Mouse (Mus musculus) stomach, embryonic 16.5 days (tissue): ENCODE results near the gene Arrdc2. TPM values are rescaled to one million over a fixed set of nuclear protein-coding genes. Genes with fewer than 3 reads are reported as not detected.

Source experiments
- ATAC-seq: fragments of 200-750 bp; cut with Nextera tagmentation; 2 replicates; pipeline ENCODE4 v1.8.0; 2017; ENCODE audit warnings: moderate number of reproducible peaks, moderate TSS enrichment; ENCODE audit not compliant: insufficient read depth, low FRiP score
- H3K27ac ChIP-seq: fragments of 300-500 bp; sonication (generic); 2 replicates; pipeline ENCODE4 v1.5.1; 2014; ENCODE audit warnings: low read length
- H3K27me3 ChIP-seq: fragments of 300-500 bp; sonication (generic); 2 replicates; pipeline ENCODE4 v1.6.1; 2014; ENCODE audit warnings: low read length, control low read depth, mixed read lengths; ENCODE audit not compliant: control insufficient read depth, insufficient read depth
- H3K36me3 ChIP-seq: fragments of 300-500 bp; sonication (generic); 2 replicates; pipeline ENCODE4 v1.6.1; 2014; ENCODE audit warnings: low read length; ENCODE audit not compliant: control insufficient read depth, insufficient read depth
- H3K4me1 ChIP-seq: fragments of 300-500 bp; sonication (generic); 2 replicates; pipeline ENCODE4 v1.6.1; 2014; ENCODE audit warnings: low read length, control low read depth, mixed read lengths; ENCODE audit not compliant: control insufficient read depth, insufficient read depth
- H3K4me2 ChIP-seq: fragments of 300-500 bp; sonication (generic); 2 replicates; pipeline ENCODE4 v1.6.1; 2014; ENCODE audit warnings: low read depth, low read length, mixed read lengths
- H3K4me3 ChIP-seq: fragments of 300-500 bp; sonication (generic); replicated peaks from 2 replicates; pipeline ENCODE4 v1.5.1; 2014; ENCODE audit warnings: mild to moderate bottlenecking, low read length
- H3K9ac ChIP-seq: fragments of 300-500 bp; sonication (generic); 2 replicates; pipeline ENCODE4 v1.6.1; 2014; ENCODE audit warnings: low read length
- H3K9me3 ChIP-seq: fragments of 300-500 bp; sonication (generic); replicated peaks from 2 replicates; pipeline ENCODE4 v1.6.1; 2016; ENCODE audit warnings: low read length, control low read depth; ENCODE audit not compliant: control insufficient read depth
- WGBS: fragments of 180-500 bp; shearing (Covaris S2); extraction: QIAGEN DNeasy Blood & Tissue Kit; methylation state at CpG from one replicate; pipeline ENCODE4 v1.1.7; 2014; 5-methylcytosine and 5-hydroxymethylcytosine counted together
- polyA plus RNA-seq: library from polyadenylated mRNA; unstranded; fragments of >200 nt; fragmentation: Nextera tagmentation; extraction: Ambion mirVana; gene quantifications from 2 replicates; pipeline ENCODE4 v1.2.1, GENCODE M21; 2015

Arrdc2 gene
- polyA plus RNA-seq, 1 experiment from 2014 or later: 7.1 TPM

DNA sequence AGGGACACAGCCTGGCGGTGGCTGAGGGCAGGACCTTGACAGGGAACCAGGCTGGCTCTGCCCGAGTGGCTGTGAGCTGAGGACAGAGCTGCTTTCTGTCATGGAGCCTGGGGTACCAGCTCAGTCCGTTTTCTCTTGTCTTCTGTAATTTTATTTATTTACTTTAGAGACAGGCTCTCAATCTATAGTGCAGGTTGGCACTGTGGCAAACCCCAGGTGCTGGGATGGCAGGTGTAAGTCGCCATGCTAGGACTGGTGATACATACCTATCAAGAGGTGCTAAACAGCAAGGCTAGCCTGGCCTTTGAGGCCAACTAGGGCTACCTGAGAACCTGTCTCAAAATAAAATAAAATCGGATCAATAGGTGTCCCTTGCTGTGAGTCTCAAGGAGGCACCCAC lies 16.5 kb upstream of the Arrdc2 start:
- Histone ChIP-seq H3K4me2 (no peak overlapping the region), H3K4me3 (no peak overlapping the region), H3K4me1 (peaks cover 13% of the 10 kb centered on the region), H3K36me3 (no peaks in the 10 kb centered on the region), H3K9ac (no peak overlapping the region), H3K9me3 (no peaks in the 10 kb centered on the region), H3K27me3 (no peaks in the 10 kb centered on the region), H3K27ac (no peak overlapping the region)
- ATAC-seq: no peak
- WGBS: 61% methylated on average over 5 of the region's 5 CpGs

DNA sequence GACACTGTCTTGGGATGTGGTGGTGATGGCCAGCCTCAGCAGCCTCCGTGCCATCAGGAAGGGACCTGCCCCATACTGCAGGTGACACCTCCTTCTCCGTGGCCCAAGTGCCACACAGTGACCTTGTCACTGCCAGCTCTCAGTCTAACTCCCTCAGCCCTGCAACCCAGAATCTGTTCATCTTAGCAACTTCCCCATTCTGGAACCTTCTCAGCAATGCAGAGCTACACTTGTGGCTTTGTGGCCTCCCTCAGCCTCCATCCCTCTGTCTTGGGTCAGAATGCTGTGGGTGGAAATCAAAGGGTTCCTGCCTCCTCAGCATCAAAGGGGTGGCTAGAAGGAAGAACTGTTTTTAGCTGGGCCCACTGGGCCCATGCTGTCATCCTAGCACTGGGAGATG lies 14.3 kb upstream of the Arrdc2 start:
- Histone ChIP-seq H3K9ac (no peak overlapping the region), H3K4me3 (no peak overlapping the region), H3K9me3 (no peaks in the 10 kb centered on the region), H3K4me2 (no peak overlapping the region), H3K27me3 (no peaks in the 10 kb centered on the region), H3K4me1 (peaks cover 13% of the 10 kb centered on the region), H3K27ac (no peak overlapping the region), H3K36me3 (no peaks in the 10 kb centered on the region)
- no peak for ATAC-seq
- WGBS: 84% methylated on average over 2 of the region's 2 CpGs

DNA sequence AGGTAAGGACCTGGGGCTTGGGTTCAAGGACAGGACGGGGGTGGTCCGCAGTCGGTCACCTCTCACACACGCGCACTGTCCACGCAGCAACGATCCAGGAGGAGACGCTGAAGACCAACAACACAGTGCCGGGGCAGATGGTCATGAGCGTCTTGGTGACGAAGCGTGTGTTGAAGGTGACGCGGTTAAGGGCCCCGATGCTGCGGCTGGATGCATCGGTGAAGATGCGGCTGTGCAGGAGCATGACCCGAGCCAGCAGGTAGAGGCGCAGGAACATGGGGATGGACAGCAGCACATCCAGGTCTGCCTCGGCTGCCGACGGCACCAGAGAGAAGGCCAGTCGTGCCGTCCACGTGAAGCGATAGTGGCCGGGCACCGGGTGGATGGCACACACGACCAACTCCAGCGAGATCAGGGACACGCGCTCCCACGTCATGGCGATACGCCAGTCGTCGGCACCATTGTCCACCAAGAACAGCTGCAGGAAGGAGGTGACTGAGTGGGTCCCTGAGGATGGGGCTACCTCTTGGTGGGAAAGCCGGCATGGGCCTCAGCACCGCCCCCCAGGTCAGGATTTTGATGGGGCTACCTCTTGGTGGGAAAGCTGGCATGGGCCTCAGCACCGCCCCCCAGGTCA lies 13.2 kb upstream of the Arrdc2 start:
- H3K27me3 ChIP-seq: no peaks in the 10 kb centered on the region
- ATAC-seq: no peak
- no peaks in the 10 kb centered on the region for H3K9me3 ChIP-seq
- no peak overlapping the region for H3K27ac ChIP-seq
- H3K9ac ChIP-seq: no peak overlapping the region
- no peak overlapping the region for H3K4me2 ChIP-seq
- no peak overlapping the region for H3K4me3 ChIP-seq
- 90% methylated on average over 41 of the region's 41 CpGs for WGBS
- H3K4me1 ChIP-seq: peaks cover 13% of the 10 kb centered on the region
- H3K36me3 ChIP-seq: no peaks in the 10 kb centered on the region

DNA sequence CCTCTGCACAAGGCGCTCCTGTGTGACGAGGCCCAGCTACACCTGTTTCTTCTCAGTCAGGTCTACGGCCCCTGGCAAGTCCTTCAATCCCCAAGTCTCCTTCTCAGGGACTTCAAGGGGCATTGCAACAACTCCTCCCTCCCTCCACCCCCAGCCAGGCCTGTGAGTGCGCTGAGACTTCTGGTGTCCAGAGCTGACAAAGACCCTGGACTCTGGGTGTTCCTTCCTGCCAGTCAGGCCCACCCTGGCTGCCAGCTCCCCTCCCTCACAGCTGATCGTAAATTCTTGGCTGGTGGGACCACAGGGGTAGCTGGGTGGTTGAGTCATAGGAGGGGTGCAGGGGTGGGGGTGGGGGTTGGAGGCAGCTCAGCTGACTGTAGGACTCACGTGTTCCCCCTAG lies 12.3 kb upstream of the Arrdc2 start:
- Histone ChIP-seq H3K9ac (peak overlapping the region; percentile 48; the same call in 1 of the 2 replicates), H3K27ac (no peak overlapping the region), H3K9me3 (no peaks in the 10 kb centered on the region), H3K4me2 (no peak overlapping the region), H3K27me3 (no peaks in the 10 kb centered on the region), H3K36me3 (no peaks in the 10 kb centered on the region), H3K4me1 (peaks cover 4% of the 10 kb centered on the region), H3K4me3 (no peak overlapping the region)
- WGBS: 45% methylated on average over 6 of the region's 6 CpGs
- no peak for ATAC-seq

DNA sequence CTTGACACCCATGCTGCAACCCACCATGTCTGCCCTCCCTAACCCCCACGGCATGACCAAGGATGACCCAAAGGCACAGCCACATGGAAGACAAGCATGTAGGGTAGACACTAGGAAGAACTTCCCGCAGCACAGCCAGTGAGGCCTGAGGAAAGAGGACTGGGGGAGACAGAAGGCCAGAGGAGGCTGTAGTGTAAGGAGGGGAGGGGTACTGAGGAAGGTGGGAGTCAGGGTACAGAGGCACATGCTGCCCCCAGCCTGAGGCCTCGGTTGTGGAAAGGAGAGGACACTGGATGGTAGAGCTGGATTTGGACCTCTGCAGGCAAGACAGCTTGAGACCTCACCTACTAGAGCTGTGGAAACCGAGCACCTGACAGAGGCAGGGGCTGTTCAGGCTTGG lies 11.4 kb upstream of the Arrdc2 start:
- no peaks in the 10 kb centered on the region for H3K9me3 ChIP-seq
- no peak for ATAC-seq
- H3K4me1 ChIP-seq: no peaks in the 10 kb centered on the region
- no peak overlapping the region for H3K4me2 ChIP-seq
- 79% methylated on average over 4 of the region's 4 CpGs for WGBS
- no peaks in the 10 kb centered on the region for H3K36me3 ChIP-seq
- no peaks in the 10 kb centered on the region for H3K27me3 ChIP-seq
- H3K4me3 ChIP-seq: no peak overlapping the region
- H3K9ac ChIP-seq: no peak overlapping the region
- no peak overlapping the region for H3K27ac ChIP-seq

DNA sequence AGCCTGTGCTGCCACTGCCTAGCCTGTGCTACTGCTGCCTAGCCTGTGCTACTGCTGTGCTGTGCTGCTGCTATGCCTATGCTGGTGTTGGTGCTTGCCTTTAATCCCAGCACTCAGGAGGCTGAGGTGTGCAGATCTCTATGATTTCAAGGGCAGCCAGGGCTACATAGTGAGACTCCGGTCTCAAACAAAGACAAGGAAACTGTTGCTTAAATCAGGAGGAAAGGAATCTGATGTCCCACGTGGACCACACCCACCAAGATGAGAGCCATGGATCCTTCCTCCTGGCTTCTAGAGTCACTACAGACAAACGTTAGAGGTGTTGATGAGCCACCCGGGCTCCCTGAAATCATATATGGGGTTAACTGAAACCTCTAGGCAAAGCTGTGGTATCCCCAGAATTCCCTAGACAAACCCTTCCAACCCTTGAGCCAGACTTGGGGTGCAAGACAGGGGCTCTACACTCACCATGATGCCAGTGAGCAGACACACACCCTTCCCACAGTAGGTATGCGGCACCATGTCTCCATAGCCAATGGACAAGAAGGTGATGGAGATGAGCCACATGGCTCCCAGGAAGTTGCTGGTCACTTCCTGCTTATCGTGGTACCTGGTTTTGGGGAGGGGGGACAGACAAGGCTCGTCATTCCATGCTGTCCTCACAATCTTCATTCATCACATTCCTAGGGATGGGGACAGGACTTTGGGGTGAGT lies 10.8 kb upstream of the Arrdc2 start:
- H3K27me3 ChIP-seq: no peaks in the 10 kb centered on the region
- no peak overlapping the region for H3K9ac ChIP-seq
- no peaks in the 10 kb centered on the region for H3K9me3 ChIP-seq
- H3K36me3 ChIP-seq: no peaks in the 10 kb centered on the region
- WGBS: 73% methylated on average over 7 of the region's 7 CpGs
- H3K4me2 ChIP-seq: no peak overlapping the region
- no peak for ATAC-seq
- no peak overlapping the region for H3K27ac ChIP-seq
- no peaks in the 10 kb centered on the region for H3K4me1 ChIP-seq
- H3K4me3 ChIP-seq: no peak overlapping the region

DNA sequence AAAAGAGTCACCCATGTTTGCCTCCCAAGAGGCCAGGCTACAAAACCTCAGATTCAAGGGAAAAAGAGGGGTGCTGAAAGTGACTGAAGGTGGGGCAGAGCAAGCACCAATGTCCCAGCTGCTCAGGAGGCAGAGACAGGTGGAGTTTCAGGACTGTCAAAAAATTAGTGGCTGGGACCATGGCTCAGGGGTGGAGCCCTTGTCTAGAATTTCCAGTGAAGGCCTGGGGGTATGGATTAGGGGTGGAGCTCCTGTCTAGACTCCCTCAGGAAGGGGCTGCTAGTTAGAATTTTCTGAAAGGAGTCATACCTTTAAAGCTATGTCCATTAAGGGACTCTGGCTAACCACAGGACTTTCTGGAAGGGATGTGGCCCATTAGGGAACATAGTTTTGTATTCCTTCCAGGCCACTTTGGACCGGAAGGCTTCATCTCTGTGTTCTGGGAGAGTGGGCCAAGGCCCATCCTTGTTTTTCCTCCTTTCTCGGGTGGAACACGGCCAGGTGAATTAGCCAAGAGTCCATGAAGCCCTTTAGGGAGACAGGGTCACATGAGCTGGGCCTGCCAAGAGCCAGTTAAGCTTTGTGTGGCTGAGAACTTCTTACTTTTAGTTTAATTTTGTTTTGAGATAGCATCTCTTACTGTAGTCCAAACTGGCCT lies 9.9 kb upstream of the Arrdc2 start:
- H3K4me3 ChIP-seq: no peak overlapping the region
- no peaks in the 10 kb centered on the region for H3K27me3 ChIP-seq
- H3K9ac ChIP-seq: no peak overlapping the region
- H3K27ac ChIP-seq: no peak overlapping the region
- 75% methylated on average over 3 of the region's 3 CpGs for WGBS
- ATAC-seq: no peak
- peaks cover under 1% of the 10 kb centered on the region; the same call in 1 of the 2 replicates for H3K4me1 ChIP-seq
- no peaks in the 10 kb centered on the region for H3K9me3 ChIP-seq
- no peak overlapping the region for H3K4me2 ChIP-seq
- H3K36me3 ChIP-seq: no peaks in the 10 kb centered on the region

DNA sequence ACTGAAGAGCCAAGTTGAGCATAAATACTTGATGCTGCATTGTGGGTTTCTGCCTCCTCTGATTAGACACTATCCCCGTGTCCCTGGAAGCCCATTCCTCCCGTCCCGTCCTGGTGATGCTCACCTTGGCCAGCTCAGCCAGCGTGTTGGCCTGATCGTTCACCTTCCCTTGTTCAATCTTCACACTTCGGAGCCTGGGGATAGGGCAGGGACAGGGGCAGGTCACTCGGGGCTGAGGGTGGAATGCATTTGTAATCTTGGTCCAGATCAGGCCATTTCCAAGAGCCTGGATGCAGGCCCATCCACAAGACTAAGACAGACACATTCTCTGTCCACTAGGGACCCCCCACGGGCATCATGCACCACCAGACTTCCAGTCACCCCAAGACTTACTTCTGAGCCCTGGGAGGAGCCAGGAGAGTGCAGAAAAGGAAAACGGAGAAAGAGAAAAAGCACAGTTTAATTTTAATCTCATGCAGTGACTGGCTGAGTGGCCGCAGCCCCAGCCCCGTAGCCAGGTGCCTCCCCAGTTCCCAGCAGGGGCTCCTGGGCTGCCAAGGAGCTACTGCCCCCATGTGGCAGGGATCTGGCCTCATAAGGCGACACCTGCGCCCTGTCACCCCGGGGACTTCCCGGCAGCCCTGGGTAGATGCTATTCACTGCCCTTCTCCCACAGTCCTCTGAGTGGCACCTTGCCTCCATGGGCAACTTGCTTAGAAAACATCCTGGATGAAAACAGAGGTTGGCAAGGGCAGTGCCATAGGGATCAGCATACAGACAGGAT lies 7.0 kb upstream of the Arrdc2 start:
- Histone ChIP-seq H3K4me2 (no peak overlapping the region), H3K27ac (no peak overlapping the region), H3K4me1 (peaks cover 5% of the 10 kb centered on the region; the same call in 1 of the 2 replicates), H3K27me3 (no peaks in the 10 kb centered on the region), H3K4me3 (no peak overlapping the region), H3K9ac (no peak overlapping the region), H3K9me3 (no peaks in the 10 kb centered on the region), H3K36me3 (no peaks in the 10 kb centered on the region)
- 52% methylated on average over 15 of the region's 15 CpGs for WGBS
- no peak for ATAC-seq

DNA sequence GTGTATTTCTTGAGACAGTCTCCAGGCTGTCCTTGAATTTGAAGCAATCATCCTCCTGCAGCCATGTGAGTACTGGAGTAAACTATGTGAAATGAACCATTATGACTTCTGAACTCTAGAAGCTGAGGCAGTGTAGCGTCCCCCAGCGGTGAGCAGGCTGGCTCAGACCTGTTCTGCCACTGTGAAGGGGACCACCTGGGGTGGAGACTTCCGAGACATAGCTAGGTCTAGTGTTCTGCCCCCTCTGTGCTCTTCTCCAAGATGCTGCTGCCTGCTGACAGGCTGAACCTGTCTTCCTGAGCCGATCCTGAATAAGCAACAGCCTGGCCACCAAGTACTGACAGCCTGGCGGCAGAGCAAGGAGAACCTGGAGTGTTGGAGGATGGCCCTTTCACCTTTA lies 5.6 kb upstream of the Arrdc2 start:
- Histone ChIP-seq H3K27me3 (no peaks in the 10 kb centered on the region), H3K4me2 (no peak overlapping the region)

More for the DNA sequence above, 5.6 kb upstream of the Arrdc2 start:
- no peak overlapping the region for H3K9ac ChIP-seq
- H3K9me3 ChIP-seq: no peaks in the 10 kb centered on the region
- no peak for ATAC-seq
- H3K36me3 ChIP-seq: no peaks in the 10 kb centered on the region
- 46% methylated on average over 5 of the region's 5 CpGs for WGBS
- H3K4me1 ChIP-seq: peaks cover 18% of the 10 kb centered on the region
- H3K27ac ChIP-seq: no peak overlapping the region
- no peak overlapping the region for H3K4me3 ChIP-seq
